Mouse (Mus musculus) forebrain, embryonic 14.5 days (tissue): Measurements from ENCODE around the gene Fam206a. TPM values are rescaled to one million over a fixed set of nuclear protein-coding genes. Genes with fewer than 3 reads are reported as not detected.
A peak's percentile ranks its signal among the peaks of the same experiment; 100 is the strongest.

Experiments used
- ATAC-seq: fragments of 200-750 bp; cut with Nextera tagmentation; 2 replicates; pipeline ENCODE4 v1.8.0; 2017; ENCODE audit warnings: mild to moderate bottlenecking, moderate library complexity
- DNase-seq: peaks from one replicate; pipeline ENCODE4 v3.0.0-alpha.2; 2015; ENCODE audit warnings: low spot score
- H3K27ac ChIP-seq: fragments of 300-500 bp; sonication (generic); 2 replicates; pipeline ENCODE4 v1.5.1; 2014; ENCODE audit warnings: low read depth, mild to moderate bottlenecking, control low read depth, low read length, moderate library complexity
- H3K27me3 ChIP-seq: fragments of 300-500 bp; sonication (generic); replicated peaks from 2 replicates; pipeline ENCODE4 v1.6.1; 2014; ENCODE audit warnings: low read length, control low read depth, mixed read lengths; ENCODE audit not compliant: control insufficient read depth, insufficient read depth
- H3K36me3 ChIP-seq: fragments of 300-500 bp; sonication (generic); 2 replicates; pipeline ENCODE4 v1.6.1; 2014; ENCODE audit warnings: low read length, control low read depth; ENCODE audit not compliant: control insufficient read depth, insufficient read depth
- H3K4me1 ChIP-seq: fragments of 300-500 bp; sonication (generic); 2 replicates; pipeline ENCODE4 v1.6.1; 2014; ENCODE audit warnings: antibody characterized with exemption, low read length, control low read depth; ENCODE audit not compliant: control insufficient read depth, insufficient read depth
- H3K4me2 ChIP-seq: fragments of 300-500 bp; sonication (generic); 2 replicates; pipeline ENCODE4 v1.6.1; 2014; ENCODE audit warnings: mild to moderate bottlenecking, control low read depth, low read length
- H3K4me3 ChIP-seq: fragments of 300-500 bp; sonication (generic); 2 replicates; pipeline ENCODE4 v1.5.1; 2014; ENCODE audit warnings: low read depth, low read length, control low read depth
- H3K9ac ChIP-seq: fragments of 300-500 bp; sonication (generic); 2 replicates; pipeline ENCODE4 v1.6.1; 2014; ENCODE audit warnings: mild to moderate bottlenecking, low read length, control low read depth, moderate library complexity
- H3K9me3 ChIP-seq: fragments of 300-500 bp; sonication (generic); replicated peaks from 2 replicates; pipeline ENCODE4 v1.6.1; 2016; ENCODE audit warnings: low read length, control low read depth, mixed read lengths; ENCODE audit not compliant: control insufficient read depth
- WGBS: fragments of 180-500 bp; shearing (Covaris S2); extraction: QIAGEN DNeasy Blood & Tissue Kit; methylation state at CpG from one replicate; pipeline ENCODE4 v1.1.7; 2014; 5-methylcytosine and 5-hydroxymethylcytosine counted together
- polyA plus RNA-seq: library from polyadenylated mRNA; unstranded; fragments of >200 nt; fragmentation: Nextera tagmentation; extraction: Ambion mirVana; gene quantifications from 2 replicates; pipeline ENCODE4 v1.2.1, GENCODE M21; 2014

Gene Fam206a
- polyA plus RNA-seq, 1 experiment from 2014 or later = 16.0 TPM

- Histone ChIP-seq H3K27me3 (no peaks in the 10 kb centered on the region), H3K4me2 (no peak overlapping the region), H3K4me3 (no peak overlapping the region), H3K4me1 (no peaks in the 10 kb centered on the region), H3K27ac (no peak overlapping the region), H3K9me3 (no peaks in the 10 kb centered on the region), H3K36me3 (peaks cover 57% of the 10 kb centered on the region), H3K9ac (no peak overlapping the region)
- no peak for DNase-seq
- ATAC-seq = no peak
- 87% methylated on average over 4 of the region's 4 CpGs for WGBS
Observed at GRCm38 (mm10) chr4:56809050-56809449, 6.9 kb downstream of the Fam206a start.

DNA sequence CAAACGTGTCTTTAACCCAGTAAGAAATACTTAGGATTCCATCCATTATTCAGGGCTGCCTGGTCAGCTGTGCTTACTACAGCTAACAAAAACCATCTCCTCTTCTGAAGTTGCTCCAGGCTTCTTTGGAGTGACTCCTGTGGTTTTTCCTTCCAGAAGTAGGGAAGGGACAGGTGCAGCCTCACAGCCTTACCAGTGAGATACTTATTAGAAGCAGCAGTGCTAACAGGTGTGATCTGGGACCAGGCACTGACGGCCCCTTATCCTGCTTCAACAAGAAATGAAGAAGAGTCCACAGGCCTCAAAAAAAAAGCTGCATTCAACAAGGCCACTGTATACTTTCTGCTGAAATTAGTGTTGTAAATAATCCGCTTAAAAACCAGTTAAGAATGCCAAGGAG is 9.5 kb downstream of the Fam206a start:
- DNase-seq = no peak
- Histone ChIP-seq H3K4me3 (no peak overlapping the region), H3K27ac (no peak overlapping the region), H3K4me2 (no peak overlapping the region), H3K36me3 (peaks cover 50% of the 10 kb centered on the region), H3K27me3 (no peaks in the 10 kb centered on the region), H3K4me1 (no peaks in the 10 kb centered on the region), H3K9ac (no peak overlapping the region), H3K9me3 (no peaks in the 10 kb centered on the region)
- 72% methylated on average over 3 of the region's 3 CpGs for WGBS
- no peak for ATAC-seq

DNA sequence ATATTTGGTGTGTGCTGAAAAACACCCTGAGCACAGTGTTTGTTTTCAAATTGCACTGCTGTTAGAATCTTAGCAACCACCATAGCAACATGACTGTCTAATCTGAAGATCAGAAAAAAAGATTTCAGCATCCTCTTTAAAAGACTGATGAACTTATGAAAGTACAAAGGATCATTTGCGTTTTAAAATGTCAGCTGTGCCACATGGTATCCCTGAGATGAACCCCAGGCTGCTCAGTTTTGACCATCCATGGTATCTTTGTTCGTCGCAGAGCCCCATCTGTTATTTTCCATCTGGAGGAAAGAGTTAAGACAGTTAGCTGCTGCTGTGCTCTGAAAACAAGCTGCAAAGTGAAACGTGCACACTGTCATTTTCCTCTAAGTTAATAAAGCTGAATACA is 10.0 kb downstream of the Fam206a start:
- 87% methylated on average over 4 of the region's 4 CpGs for WGBS
- Histone ChIP-seq H3K36me3 (peaks cover 50% of the 10 kb centered on the region), H3K27me3 (no peaks in the 10 kb centered on the region), H3K4me3 (no peak overlapping the region), H3K27ac (no peak overlapping the region), H3K9ac (no peak overlapping the region), H3K4me2 (no peak overlapping the region), H3K4me1 (no peaks in the 10 kb centered on the region), H3K9me3 (no peaks in the 10 kb centered on the region)
- DNase-seq (no peak), ATAC-seq (no peak)

- Histone ChIP-seq H3K9ac (no peak overlapping the region), H3K36me3 (peaks cover 38% of the 10 kb centered on the region), H3K4me3 (no peak overlapping the region), H3K9me3 (no peaks in the 10 kb centered on the region), H3K27me3 (no peaks in the 10 kb centered on the region), H3K27ac (no peak overlapping the region), H3K4me2 (no peak overlapping the region), H3K4me1 (no peaks in the 10 kb centered on the region)
- WGBS = 93% methylated on average over 8 of the region's 8 CpGs
- DNase-seq (no peak), ATAC-seq (no peak)
Observed at GRCm38 (mm10) chr4:56815131-56815530, 13.0 kb downstream of the Fam206a start.

GRCm38 (mm10) chr4:56820017-56820550 is 17.9 kb downstream of the Fam206a start:
- Histone ChIP-seq H3K4me3 (no peak overlapping the region), H3K4me2 (no peak overlapping the region), H3K9me3 (no peaks in the 10 kb centered on the region), H3K27me3 (no peaks in the 10 kb centered on the region), H3K4me1 (no peaks in the 10 kb centered on the region), H3K36me3 (peaks cover 13% of the 10 kb centered on the region; the same call in 1 of the 2 replicates), H3K9ac (no peak overlapping the region), H3K27ac (no peak overlapping the region)
- ATAC-seq (no peak), DNase-seq (peak; percentile 49)

DNA sequence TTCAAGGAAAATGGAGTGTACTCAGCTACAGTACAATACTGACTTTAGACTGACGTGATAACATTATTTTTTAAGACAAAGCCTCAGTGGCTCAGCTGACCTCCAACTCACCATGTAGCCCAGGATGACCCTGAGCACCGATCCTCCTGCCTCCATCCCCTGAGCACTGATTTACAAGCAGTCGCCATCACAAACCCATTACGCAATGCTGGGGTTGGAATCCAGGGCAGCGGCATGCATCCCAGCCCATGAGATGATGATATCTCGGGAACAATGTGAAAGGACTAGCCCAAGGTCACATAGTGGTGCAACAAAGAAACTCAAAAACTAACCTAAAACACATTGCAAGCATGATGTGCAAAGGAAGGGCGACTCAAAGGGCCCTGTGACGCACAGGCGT is 22.1 kb downstream of the Fam206a start:
- no peak for DNase-seq
- Histone ChIP-seq H3K36me3 (peaks cover 13% of the 10 kb centered on the region; the same call in 1 of the 2 replicates), H3K4me2 (no peak overlapping the region), H3K4me1 (no peaks in the 10 kb centered on the region), H3K27me3 (no peaks in the 10 kb centered on the region), H3K27ac (no peak overlapping the region), H3K9me3 (no peaks in the 10 kb centered on the region), H3K4me3 (no peak overlapping the region), H3K9ac (no peak overlapping the region)
- no peak for ATAC-seq
- 92% methylated on average over 9 of the region's 9 CpGs for WGBS

- Histone ChIP-seq H3K4me3 (no peak overlapping the region), H3K9ac (no peak overlapping the region), H3K27ac (0 out of 2 replicates have a peak overlapping the region, but pooled peaks have one; percentile 27), H3K36me3 (peaks cover 31% of the 10 kb centered on the region), H3K9me3 (no peaks in the 10 kb centered on the region), H3K27me3 (no peaks in the 10 kb centered on the region), H3K4me2 (no peak overlapping the region), H3K4me1 (no peaks in the 10 kb centered on the region; the same call in 1 of the 2 replicates)
- peak; percentile 18; the same call in 1 of the 2 replicates for ATAC-seq
- DNase-seq = no peak
- 71% methylated on average over 3 of the region's 3 CpGs for WGBS
Observed at GRCm38 (mm10) chr4:56828932-56829331, 26.8 kb downstream of the Fam206a start.

- peak overlapping the region; percentile 39; the same call in 1 of the 2 replicates for H3K27ac ChIP-seq
- ATAC-seq = peak; percentile 82
Observed at GRCm38 (mm10) chr4:56829511-56829921, 27.4 kb downstream of the Fam206a start.

DNA sequence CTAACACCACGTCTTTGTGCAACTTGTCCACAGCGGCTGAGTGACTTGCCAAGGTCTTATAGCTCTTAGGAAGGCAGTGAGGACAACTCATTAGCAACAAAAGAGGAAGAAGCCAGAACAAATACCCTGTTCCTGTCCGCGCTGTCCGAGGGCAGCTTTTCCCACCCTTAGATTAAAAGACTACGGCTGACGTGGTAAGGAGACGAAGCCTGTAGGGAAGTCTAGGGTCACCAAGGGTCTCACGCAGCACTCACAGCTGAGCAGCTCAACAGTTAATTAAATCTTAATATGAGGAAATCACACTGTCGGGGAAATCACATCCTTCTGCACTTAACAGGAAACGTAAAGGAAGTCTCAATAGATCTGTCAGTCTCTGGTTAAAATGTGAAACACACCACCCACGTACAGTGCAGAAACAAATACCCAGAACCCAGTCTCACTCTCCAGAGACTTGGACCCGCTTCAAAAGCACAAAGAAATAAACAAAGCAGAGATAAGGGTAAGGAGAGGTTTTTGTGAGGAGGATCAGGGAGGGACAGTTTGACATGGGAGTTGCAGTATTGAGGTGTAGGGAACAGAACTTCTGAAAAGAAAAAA is 29.0 kb downstream of the Fam206a start:
- H3K36me3 ChIP-seq = peaks cover 42% of the 10 kb centered on the region
- no peaks in the 10 kb centered on the region for H3K9me3 ChIP-seq
- no peak for ATAC-seq
- no peaks in the 10 kb centered on the region; the same call in 1 of the 2 replicates for H3K4me1 ChIP-seq
- WGBS = 76% methylated on average over 13 of the region's 13 CpGs
- no peak overlapping the region for H3K4me2 ChIP-seq
- H3K27ac ChIP-seq = no peak overlapping the region
- DNase-seq = no peak
- H3K27me3 ChIP-seq = no peaks in the 10 kb centered on the region
- no peak overlapping the region for H3K4me3 ChIP-seq
- no peak overlapping the region for H3K9ac ChIP-seq

More at GRCm38 (mm10) chr4:56829511-56829921, 27.4 kb downstream of the Fam206a start:
- 17% methylated on average over 7 of the region's 7 CpGs for WGBS
- H3K36me3 ChIP-seq = peaks cover 34% of the 10 kb centered on the region
- H3K4me3 ChIP-seq = no peak overlapping the region
- DNase-seq = peak; percentile 61
- no peaks in the 10 kb centered on the region for H3K27me3 ChIP-seq
- H3K4me1 ChIP-seq = no peaks in the 10 kb centered on the region; the same call in 1 of the 2 replicates
- H3K4me2 ChIP-seq = no peak overlapping the region
- no peak overlapping the region for H3K9ac ChIP-seq
- no peaks in the 10 kb centered on the region for H3K9me3 ChIP-seq
